Mouse (Mus musculus): ENCODE measurements around the gene Gm11757.
"Not testable (repeated sequence)": the region's sequence is repeated elsewhere in the genome, so short reads cannot be mapped to it uniquely, and the experiment has no call there.

Gene Gm11757

GRCm38 (mm10) chr4:73891012-73891411 is at the start of gene Gm11757:
TSS of gene Gm11757 (minus strand) at chr4:73891112.
- not testable (repeated sequence) for DNase-seq

DNA sequence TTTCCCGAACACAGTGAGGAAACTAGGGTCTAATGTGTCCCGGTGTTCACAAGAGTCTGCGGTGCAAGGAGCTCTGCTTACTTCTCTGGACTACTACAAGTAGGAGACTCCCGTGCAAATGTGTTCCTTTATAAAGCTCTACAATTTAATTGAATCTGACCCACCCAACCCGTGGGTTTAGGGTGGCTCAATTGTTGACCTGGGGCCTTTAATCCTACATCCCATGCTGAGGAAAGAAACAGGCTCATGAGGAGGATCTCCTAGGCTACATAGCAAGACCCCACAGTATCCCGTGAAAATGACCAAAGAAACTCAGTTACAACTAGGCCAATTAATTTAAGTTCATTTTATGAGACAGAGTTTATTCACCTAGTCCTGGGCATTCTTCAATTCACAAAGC is 29.7 kb upstream of the Gm11757 start, which contains the start of gene Gm11756:
Gene Gm11756 (minus strand): TSS at position 101 of the 400 bp plus-strand sequence.
- not testable (repeated sequence) for DNase-seq

GRCm38 (mm10) chr4:73905853-73906252 is 14.9 kb upstream of the Gm11757 start, which contains the start of gene Gm13871:
TSS of gene Gm13871 (minus strand) at chr4:73905953.
- not testable (repeated sequence) for DNase-seq

GRCm38 (mm10) chr4:73876166-73876565 is 14.7 kb downstream of the Gm11757 start, which contains the start of gene Gm11758:
TSS of gene Gm11758 (minus strand) at chr4:73876266.
- DNase-seq = not testable (repeated sequence)

Data from cerebellum, postnatal 25 days (tissue).